Mouse (Mus musculus): ENCODE data around the gene Tmem26. TPM values are rescaled to one million over a fixed set of nuclear protein-coding genes. Genes with fewer than 3 reads are reported as not detected.

Gene Tmem26
- polyA plus RNA-seq, 1 experiment from 2014 or later = 3.3 TPM

DNA sequence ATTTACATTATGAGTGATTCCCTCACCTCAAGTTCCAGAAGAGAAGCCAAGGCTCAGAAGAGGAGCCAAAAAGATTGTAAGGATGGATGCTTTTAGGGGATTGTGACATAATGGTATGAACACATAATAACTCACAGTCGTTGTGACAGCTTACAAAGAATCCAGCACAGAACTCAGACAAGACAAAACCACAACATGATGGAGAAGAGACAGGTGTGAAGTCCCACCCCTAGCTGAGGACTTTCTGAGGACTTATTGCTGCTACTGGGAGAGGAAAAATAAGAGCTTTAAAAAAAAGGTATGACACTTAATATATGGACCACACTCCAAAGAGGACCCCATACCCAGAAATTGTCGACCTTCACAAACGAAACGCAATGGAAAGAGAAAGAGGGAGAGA, 101.1 kb downstream of the Tmem26 start:
- no peaks in the 10 kb centered on the region for H3K4me1 ChIP-seq (replicated peaks; ENCODE audit: control insufficient read depth, insufficient read depth, low read length)
- WGBS = 89% methylated on average over 4 of the region's 4 CpGs
- H3K36me3 ChIP-seq (ENCODE audit: control insufficient read depth, insufficient read depth) = no peaks in the 10 kb centered on the region
- no peaks in the 10 kb centered on the region for H3K27me3 ChIP-seq (replicated peaks; ENCODE audit: control insufficient read depth, insufficient read depth, low read length)
- ATAC-seq = no peak
- H3K9me3 ChIP-seq (ENCODE audit: control insufficient read depth, low read length) = no peaks in the 10 kb centered on the region
- no peak overlapping the region for H3K4me3 ChIP-seq (replicated peaks; ENCODE audit: low read length)
- H3K9ac ChIP-seq (replicated peaks; ENCODE audit: low read depth, low read length) = no peak overlapping the region
- no peak overlapping the region for H3K27ac ChIP-seq (ENCODE audit: low read length)
- no peak overlapping the region for H3K4me2 ChIP-seq (ENCODE audit: low read length)

Other genes with a start within 250 kb of the Tmem26 start
- 0.49 and 1.6 TPM in 2 replicates for gene Cabcoco1, start 181.8 kb upstream of the Tmem26 start, polyA plus RNA-seq (2015; fragmentation: Nextera tagmentation; extraction: Ambion mirVana)

Measured in forebrain, embryonic 16.5 days (tissue).